Mouse (Mus musculus): ENCODE results near the gene Col4a4.

Gene Col4a4

GRCm38 (mm10) chr1:82414434-82415045, 172.1 kb downstream of the Col4a4 start:
- no peak for DNase-seq (ENCODE audit: low read depth)

- DNase-seq (ENCODE audit: low read depth), result no peak
Measured at GRCm38 (mm10) chr1:82412085-82412484, 174.6 kb downstream of the Col4a4 start.

- no peak for DNase-seq (ENCODE audit: low read depth)
Measured at GRCm38 (mm10) chr1:82411521-82411920, 175.1 kb downstream of the Col4a4 start.

GRCm38 (mm10) chr1:82410548-82410947, 176.1 kb downstream of the Col4a4 start:
- DNase-seq (ENCODE audit: low read depth), result no peak

GRCm38 (mm10) chr1:82409271-82409670, 177.4 kb downstream of the Col4a4 start:
- no peak for DNase-seq (ENCODE audit: low read depth)

GRCm38 (mm10) chr1:82407786-82408185, 178.9 kb downstream of the Col4a4 start:
- DNase-seq (ENCODE audit: low read depth), result no peak

Data from NIH3T3 (cell line).